11 mouse cellular contexts compared by ENCODE assay signal in genomic region chr4:111510129-111510528, GRCm38 (mm10).
A peak's percentile ranks its signal among the peaks of the same experiment; 100 is the strongest.
DNase-seq lines count a peak whose midpoint lies in the region; ATAC-seq and TF ChIP-seq lines count a peak whose summit lies in the region.
"Had no signal": no experiment of that assay in that cellular context is flagged by ENCODE, and none has a peak within 500 bp of the region (broad histone marks: within the 10 kb centered on the region; RNA-seq: fewer than 3 reads in every experiment).

No protein-coding gene starts in this region.

- H3K9ac ChIP-seq in heart, postnatal 0 days (replicated peaks; ENCODE audit: low read depth, low read length), result no peak overlapping the region
- H3K9ac ChIP-seq in midbrain, embryonic 13.5 days (replicated peaks), result no peak overlapping the region
- H3K9ac ChIP-seq in heart, embryonic 11.5 days (ENCODE audit: low read depth, low read length), result no peak overlapping the region
- H3K9ac ChIP-seq: limb, embryonic 15.5 days had no signal

- H3K9me3 ChIP-seq in heart, postnatal 0 days (replicated peaks; ENCODE audit: control insufficient read depth, low read length), result no peaks in the 10 kb centered on the region
- H3K9me3 ChIP-seq in midbrain, embryonic 13.5 days, result no peaks in the 10 kb centered on the region
- no peaks in the 10 kb centered on the region for H3K9me3 ChIP-seq in heart, embryonic 11.5 days (replicated peaks; ENCODE audit: control insufficient read depth, low read length)
- H3K9me3 ChIP-seq: limb, embryonic 15.5 days had no signal

- 8% methylated on average over 2 of the region's 2 CpGs for WGBS in heart, postnatal 0 days
- 37% methylated on average over 1 of the region's 2 CpGs for WGBS in midbrain, embryonic 13.5 days
- 6% methylated on average over 2 of the region's 2 CpGs for WGBS in heart, embryonic 11.5 days (ENCODE audit: insufficient replicate concordance)

- ATAC-seq in heart, postnatal 0 days (ENCODE audit: insufficient read depth, low read depth), result no peak
- ATAC-seq in midbrain, embryonic 13.5 days, result peak; percentile 27
- no peak for ATAC-seq in heart, embryonic 11.5 days (replicated peaks; ENCODE audit: insufficient number of reproducible peaks, low FRiP score, low TSS enrichment)

- no peak overlapping the region for H3K27ac ChIP-seq in heart, postnatal 0 days (ENCODE audit: low read depth)
- no peak overlapping the region for H3K27ac ChIP-seq in midbrain, embryonic 13.5 days
- no peak overlapping the region for H3K27ac ChIP-seq in heart, embryonic 11.5 days (ENCODE audit: low read depth, low read length)
- H3K27ac ChIP-seq: limb, embryonic 15.5 days had no signal

- no peaks in the 10 kb centered on the region for H3K36me3 ChIP-seq in heart, postnatal 0 days (replicated peaks; ENCODE audit: control insufficient read depth, insufficient read depth, low read length)
- no peaks in the 10 kb centered on the region for H3K36me3 ChIP-seq in midbrain, embryonic 13.5 days
- H3K36me3 ChIP-seq in heart, embryonic 11.5 days (ENCODE audit: control insufficient read depth, insufficient read depth, low read length), result no peaks in the 10 kb centered on the region
- H3K36me3 ChIP-seq: limb, embryonic 15.5 days had no signal

- no peak for DNase-seq in heart, postnatal 0 days (ENCODE audit: low spot score)
- DNase-seq in heart, adult 8-10 months (ENCODE audit: low spot score), result no peak
- peak; percentile 8 for DNase-seq in thymus, postnatal 4 days
- DNase-seq in thymus, postnatal 0 days (ENCODE audit: low spot score), result no peak
- DNase-seq in gastrocnemius, postnatal 14 days, result no peak
- DNase-seq in adrenal gland, adult (ENCODE audit: inconsistent age in 2 of 2, low spot score in 1 of 2), result no peak
- DNase-seq: adrenal gland, postnatal 25 days; cerebellum, adult 9-11 months had no signal

- intact Hi-C loops in gastrocnemius, postnatal 14 days (cut with DNase I; ENCODE audit: low total_unique reads), result no loop called here

- peak; percentile 19; the same call in 1 of the 2 replicates for TF ChIP-seq CTCF in heart, postnatal 0 days (IDR thresholded peaks at IDR 0.05; ENCODE audit: low read depth)

- 0 out of 2 replicates have a peak, but pooled peaks cover 3% of the 10 kb centered on the region for H3K4me1 ChIP-seq in heart, postnatal 0 days (ENCODE audit: control insufficient read depth, insufficient read depth)
- H3K4me1 ChIP-seq in midbrain, embryonic 13.5 days (replicated peaks), result no peaks in the 10 kb centered on the region
- H3K4me1 ChIP-seq in heart, embryonic 11.5 days (ENCODE audit: control insufficient read depth, insufficient read depth, low read length), result peaks cover 2% of the 10 kb centered on the region; the same call in 1 of the 2 replicates

- no peaks in the 10 kb centered on the region for H3K27me3 ChIP-seq in heart, postnatal 0 days (ENCODE audit: control insufficient read depth, insufficient read depth, low read length)
- H3K27me3 ChIP-seq in midbrain, embryonic 13.5 days, result no peaks in the 10 kb centered on the region
- H3K27me3 ChIP-seq in heart, embryonic 11.5 days (ENCODE audit: control insufficient read depth, insufficient read depth, low read length), result no peaks in the 10 kb centered on the region
- H3K27me3 ChIP-seq: limb, embryonic 15.5 days had no signal

- H3K4me3 ChIP-seq in heart, postnatal 0 days (ENCODE audit: low read depth, low read length), result no peak overlapping the region
- no peak overlapping the region for H3K4me3 ChIP-seq in midbrain, embryonic 13.5 days (replicated peaks)
- no peak overlapping the region for H3K4me3 ChIP-seq in heart, embryonic 11.5 days (ENCODE audit: low read depth, low read length)
- H3K4me3 ChIP-seq: limb, embryonic 15.5 days had no signal

- no peak overlapping the region for H3K4me2 ChIP-seq in heart, postnatal 0 days (ENCODE audit: low read depth, low read length)
- no peak overlapping the region for H3K4me2 ChIP-seq in midbrain, embryonic 13.5 days (replicated peaks)
- H3K4me2 ChIP-seq in heart, embryonic 11.5 days, result no peak overlapping the region
- H3K4me2 ChIP-seq: limb, embryonic 15.5 days had no signal

- no peak for TF ChIP-seq EP300 in heart, postnatal 0 days (IDR thresholded peaks at IDR 0.05; ENCODE audit: low read depth)
